Mouse (Mus musculus): ENCODE measurements at regions not wholly inside any gene's neighbourhood (a gene's known extent, or its start where the extent isn't known, plus 50 kb on each side); places are given as distances from the start of the nearest gene placed in this dataset.

DNA sequence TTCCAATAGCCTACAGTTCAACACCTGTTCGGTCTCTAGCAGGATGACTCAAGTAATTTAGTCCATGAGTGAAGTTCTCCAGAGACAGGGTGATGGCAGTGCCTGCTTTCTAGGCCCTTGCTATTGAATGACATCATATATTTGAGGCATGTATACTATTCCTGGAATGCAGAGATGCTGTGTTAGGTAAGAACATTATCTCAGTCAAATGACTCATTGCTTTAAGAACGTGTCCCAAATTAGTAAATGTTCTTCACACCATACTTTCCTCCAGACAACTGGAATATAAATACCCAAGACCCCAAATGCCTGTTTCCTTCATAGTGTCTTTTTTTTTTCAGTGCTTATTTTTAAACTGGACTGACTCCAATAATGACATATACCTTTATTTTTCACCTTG lies 1018.3 kb downstream of the Slc16a7 start:
- Histone ChIP-seq H3K36me3 (ENCODE audit: control insufficient read depth, insufficient read depth, low read length) (no peaks in the 10 kb centered on the region), H3K4me3 (ENCODE audit: low read depth, low read length) (no peak overlapping the region), H3K27me3 (ENCODE audit: control insufficient read depth, insufficient read depth, low read length) (no peaks in the 10 kb centered on the region), H3K27ac (ENCODE audit: insufficient read depth, low read depth, low read length) (no peak overlapping the region), H3K4me1 (ENCODE audit: control insufficient read depth, insufficient read depth, insufficient read length, low read length) (no peaks in the 10 kb centered on the region)
- no peak for TF ChIP-seq CTCF (IDR thresholded peaks at IDR 0.05; ENCODE audit: extremely low read depth, insufficient read length, insufficient replicate concordance, low read depth, low read length)
- no peak for TF ChIP-seq POLR2A (IDR thresholded peaks at IDR 0.05; ENCODE audit: low read depth, low read length)
- 50% methylated on average over 2 of the region's 2 CpGs for WGBS

GRCm38 (mm10) chr10:124402647-124403046 lies 986.6 kb downstream of the Slc16a7 start:
- Histone ChIP-seq H3K4me1 (ENCODE audit: control insufficient read depth, insufficient read depth, insufficient read length, low read length) (no peaks in the 10 kb centered on the region), H3K36me3 (ENCODE audit: control insufficient read depth, insufficient read depth, low read length) (no peaks in the 10 kb centered on the region), H3K27ac (ENCODE audit: insufficient read depth, low read depth, low read length) (no peak overlapping the region), H3K4me3 (ENCODE audit: low read depth, low read length) (no peak overlapping the region), H3K27me3 (ENCODE audit: control insufficient read depth, insufficient read depth, low read length) (no peaks in the 10 kb centered on the region)
- 75% methylated on average over 2 of the region's 2 CpGs for WGBS
- TF ChIP-seq CTCF (IDR thresholded peaks at IDR 0.05; ENCODE audit: extremely low read depth, insufficient read length, insufficient replicate concordance, low read depth, low read length) (no peak), POLR2A (IDR thresholded peaks at IDR 0.05; ENCODE audit: low read depth, low read length) (no peak)

GRCm38 (mm10) chr10:124409633-124410032 lies 979.6 kb downstream of the Slc16a7 start:
- H3K4me1 ChIP-seq (ENCODE audit: control insufficient read depth, insufficient read depth, insufficient read length, low read length) = no peaks in the 10 kb centered on the region
- H3K27ac ChIP-seq (ENCODE audit: insufficient read depth, low read depth, low read length) = no peak overlapping the region
- 74% methylated on average over 2 of the region's 2 CpGs for WGBS
- no peaks in the 10 kb centered on the region for H3K27me3 ChIP-seq (ENCODE audit: control insufficient read depth, insufficient read depth, low read length)
- TF ChIP-seq POLR2A (IDR thresholded peaks at IDR 0.05; ENCODE audit: low read depth, low read length) = no peak
- TF ChIP-seq CTCF (IDR thresholded peaks at IDR 0.05; ENCODE audit: extremely low read depth, insufficient read length, insufficient replicate concordance, low read depth, low read length) = no peak
- no peak overlapping the region for H3K4me3 ChIP-seq (ENCODE audit: low read depth, low read length)
- H3K36me3 ChIP-seq (ENCODE audit: control insufficient read depth, insufficient read depth, low read length) = no peaks in the 10 kb centered on the region

GRCm38 (mm10) chr10:124416531-124416930 lies 972.7 kb downstream of the Slc16a7 start:
- Histone ChIP-seq H3K27ac (ENCODE audit: insufficient read depth, low read depth, low read length) (no peak overlapping the region), H3K36me3 (ENCODE audit: control insufficient read depth, insufficient read depth, low read length) (no peaks in the 10 kb centered on the region), H3K4me1 (ENCODE audit: control insufficient read depth, insufficient read depth, insufficient read length, low read length) (no peaks in the 10 kb centered on the region), H3K4me3 (ENCODE audit: low read depth, low read length) (no peak overlapping the region), H3K27me3 (ENCODE audit: control insufficient read depth, insufficient read depth, low read length) (no peaks in the 10 kb centered on the region)
- 76% methylated on average over 6 of the region's 6 CpGs for WGBS
- TF ChIP-seq CTCF (IDR thresholded peaks at IDR 0.05; ENCODE audit: extremely low read depth, insufficient read length, insufficient replicate concordance, low read depth, low read length) (no peak), POLR2A (IDR thresholded peaks at IDR 0.05; ENCODE audit: low read depth, low read length) (no peak)

GRCm38 (mm10) chr10:124423418-124423817 lies 965.8 kb downstream of the Slc16a7 start:
- Histone ChIP-seq H3K36me3 (ENCODE audit: control insufficient read depth, insufficient read depth, low read length) (no peaks in the 10 kb centered on the region), H3K27me3 (ENCODE audit: control insufficient read depth, insufficient read depth, low read length) (no peaks in the 10 kb centered on the region), H3K27ac (ENCODE audit: insufficient read depth, low read depth, low read length) (no peak overlapping the region), H3K4me1 (ENCODE audit: control insufficient read depth, insufficient read depth, insufficient read length, low read length) (no peaks in the 10 kb centered on the region), H3K4me3 (ENCODE audit: low read depth, low read length) (no peak overlapping the region)
- no peak for TF ChIP-seq POLR2A (IDR thresholded peaks at IDR 0.05; ENCODE audit: low read depth, low read length)
- no peak for TF ChIP-seq CTCF (IDR thresholded peaks at IDR 0.05; ENCODE audit: extremely low read depth, insufficient read length, insufficient replicate concordance, low read depth, low read length)
- WGBS = 34% methylated on average over 2 of the region's 2 CpGs
